Mouse (Mus musculus) heart, adult 2 months (tissue): ENCODE results near the gene Acadl. TPM values are rescaled to one million over a fixed set of nuclear protein-coding genes. Genes with fewer than 3 reads are reported as not detected.

Experiments used
- DNase-seq, 2 experiments: peaks; one replicate each; pipeline ENCODE4 v3.0.0; 2021
- H3K27ac ChIP-seq: fragments of 200-600 bp; 2 replicates; pipeline ENCODE4 v1.8.1; 2022
- H3K27me3 ChIP-seq: fragments of 200-500 bp; 2 replicates; pipeline ENCODE4 v1.6.1; 2012; ENCODE audit warnings: mild to moderate bottlenecking, low read length, inconsistent platforms, mixed read lengths; ENCODE audit not compliant: control insufficient read depth, insufficient read depth
- H3K36me3 ChIP-seq: fragments of 200-500 bp; 2 replicates; pipeline ENCODE4 v1.6.1; 2012; ENCODE audit warnings: low read length, inconsistent platforms; ENCODE audit not compliant: control insufficient read depth, insufficient read depth
- H3K4me1 ChIP-seq: fragments of 200-500 bp; 2 replicates; pipeline ENCODE4 v1.6.1; 2011; ENCODE audit warnings: low read length; ENCODE audit not compliant: control insufficient read depth, insufficient read depth
- H3K4me3 ChIP-seq: fragments of 200-600 bp; 2 replicates; pipeline ENCODE4 v1.8.1; 2022
- H3K79me2 ChIP-seq: fragments of 200-500 bp; replicated peaks from 2 replicates; pipeline ENCODE4 v1.6.1; 2012; ENCODE audit warnings: mild to moderate bottlenecking, inconsistent platforms, low read length, moderate library complexity, mixed read lengths; ENCODE audit not compliant: control insufficient read depth, insufficient read depth
- H3K9ac ChIP-seq: fragments of 200-500 bp; 2 replicates; pipeline ENCODE4 v1.6.1; 2012; ENCODE audit warnings: low read depth, mild to moderate bottlenecking, control low read depth, inconsistent platforms, low read length, mixed read lengths
- CTCF ChIP-seq: fragments of 200-600 bp; IDR thresholded peaks from 2 replicates; pipeline ENCODE4 v1.8.1; 2022; ENCODE audit warnings: antibody characterized with exemption, mild to moderate bottlenecking, moderate library complexity
- EP300 ChIP-seq: fragments of 200-500 bp; IDR thresholded peaks from 2 replicates; pipeline ENCODE4 v1.6.1; 2011; ENCODE audit warnings: low read depth, low read length, control low read depth; ENCODE audit not compliant: insufficient read depth
- POLR2A ChIP-seq: fragments of 200-500 bp; IDR thresholded peaks from 2 replicates; pipeline ENCODE4 v1.6.1; 2011; ENCODE audit warnings: mild to moderate bottlenecking, low read depth, low read length, control low read depth; ENCODE audit not compliant: insufficient read depth
- WGBS: fragments of 180-500 bp; shearing (Covaris S2); methylation state at CpG from one replicate; pipeline ENCODE4 v1.1.7; 2018; 5-methylcytosine and 5-hydroxymethylcytosine counted together
- intact Hi-C: fragments of 180-260 bp; cut with DNase I; formaldehyde crosslinking; loops from one replicate; pipeline ENCODE4 v1.15.1; 2025
- polyA plus RNA-seq: library from polyadenylated mRNA; depleted of rRNA; stranded (reverse); fragments of >200 nt; gene quantifications from 2 replicates; pipeline ENCODE4 v1.2.3, GENCODE M21; 2012
- total RNA-seq, 2 experiments: library from RNA; stranded (reverse); gene quantifications; 2 replicates each; pipeline ENCODE4 v1.2.3; 2021

Acadl gene
- total and polyA plus RNA-seq, 3 experiments, result 327 to 1,201 (median 1,007) TPM

DNA sequence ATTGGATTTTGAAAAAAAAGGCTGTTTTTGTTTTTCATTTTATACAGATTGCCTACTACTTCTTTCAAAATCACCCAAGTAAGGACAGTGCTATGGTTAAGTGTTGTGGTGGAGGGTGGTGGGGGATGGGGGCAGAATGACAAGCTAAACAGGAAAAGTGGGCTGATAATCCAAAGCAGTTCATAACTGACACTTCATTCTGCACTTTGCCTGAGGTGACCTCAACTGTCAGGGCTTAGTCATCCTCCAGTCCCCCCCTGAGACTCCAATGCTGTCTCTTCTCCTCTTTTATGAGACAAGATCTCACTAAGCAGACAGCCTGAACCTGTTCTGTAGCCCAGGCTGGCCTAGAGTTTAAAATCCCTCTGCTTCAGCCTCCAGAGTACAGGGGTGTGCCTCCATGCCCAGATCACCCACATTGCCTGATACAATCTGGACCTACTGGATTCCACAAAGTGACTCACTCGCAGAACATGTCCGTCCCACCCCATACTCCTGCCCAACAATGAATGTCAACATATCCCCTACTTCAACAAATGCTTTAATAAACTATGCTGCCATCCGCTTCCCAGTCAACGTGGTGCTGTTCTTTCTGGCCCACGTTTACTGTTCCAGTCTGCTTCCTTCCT, 17.3 kb downstream of the Acadl start:
- no peak for DNase-seq
- WGBS, result 50% methylated on average over 5 of the region's 5 CpGs
- Histone ChIP-seq H3K9ac (no peak overlapping the region), H3K27ac (no peak overlapping the region), H3K4me1 (no peaks in the 10 kb centered on the region), H3K4me3 (no peak overlapping the region), H3K79me2 (no peaks in the 10 kb centered on the region), H3K36me3 (peaks cover 8% of the 10 kb centered on the region; the same call in 1 of the 2 replicates), H3K27me3 (no peaks in the 10 kb centered on the region)
- intact Hi-C loops, result loop anchor here (5.0 kb wide), 1 partner anchor 51 kb away; no protein-coding TSS in a partner anchor
- TF ChIP-seq POLR2A (no peak), EP300 (no peak)

DNA sequence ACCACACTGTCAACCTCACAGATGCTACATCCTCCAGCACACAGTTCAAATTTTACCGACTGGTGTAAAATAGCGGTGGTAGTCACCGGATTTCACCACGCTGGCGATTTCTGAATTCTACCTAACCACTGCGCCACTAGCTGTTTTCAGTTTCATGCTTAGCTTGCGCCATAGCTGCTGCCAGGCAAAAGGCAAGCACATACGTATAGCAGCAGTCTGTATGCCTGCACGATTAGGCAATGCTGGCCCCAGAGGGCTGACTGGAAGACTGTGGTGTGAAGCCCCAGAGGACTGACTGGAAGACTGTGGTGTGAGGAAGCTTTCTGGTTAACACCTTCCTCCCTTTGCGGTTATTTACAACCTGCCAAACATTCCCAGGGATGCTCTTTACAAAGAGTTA, 21.1 kb downstream of the Acadl start:
- Histone ChIP-seq H3K4me3 (no peak overlapping the region), H3K9ac (no peak overlapping the region), H3K4me1 (peaks cover 2% of the 10 kb centered on the region; the same call in 1 of the 2 replicates), H3K36me3 (peaks cover 4% of the 10 kb centered on the region; the same call in 1 of the 2 replicates), H3K27me3 (no peaks in the 10 kb centered on the region), H3K79me2 (no peaks in the 10 kb centered on the region), H3K27ac (no peak overlapping the region)
- WGBS, result 83% methylated on average over 10 of the region's 10 CpGs
- TF ChIP-seq CTCF, result no peak
- no peak for TF ChIP-seq POLR2A
- TF ChIP-seq EP300, result no peak
- intact Hi-C loops, result no loop called here
- DNase-seq, result no peak

DNA sequence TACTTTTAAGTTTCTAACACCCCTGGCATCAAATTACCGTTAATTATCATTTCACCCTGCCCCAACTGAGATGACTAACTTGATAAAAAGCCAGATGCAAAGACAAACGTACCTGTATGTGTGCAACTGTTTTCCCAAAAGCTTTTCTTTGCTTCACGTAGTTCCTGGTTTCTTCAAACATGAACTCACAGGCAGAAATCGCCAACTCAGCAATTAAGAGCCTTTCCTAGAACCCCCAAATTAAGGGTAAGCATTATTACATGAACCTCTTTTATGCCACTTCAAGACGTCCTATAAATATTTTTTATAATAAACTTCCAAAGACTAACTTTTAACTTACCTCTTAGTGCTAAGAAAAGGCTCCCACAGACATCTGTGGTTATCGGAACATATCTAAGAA, 21.6 kb downstream of the Acadl start:
- intact Hi-C loops, result no loop called here
- H3K4me3 ChIP-seq, result no peak overlapping the region
- no peaks in the 10 kb centered on the region for H3K79me2 ChIP-seq
- no peak for DNase-seq
- H3K27ac ChIP-seq, result no peak overlapping the region
- 75% methylated on average over 6 of the region's 6 CpGs for WGBS
- H3K4me1 ChIP-seq, result peaks cover 2% of the 10 kb centered on the region; the same call in 1 of the 2 replicates
- TF ChIP-seq POLR2A, result no peak
- TF ChIP-seq CTCF, result no peak
- TF ChIP-seq EP300, result no peak
- peaks cover 4% of the 10 kb centered on the region; the same call in 1 of the 2 replicates for H3K36me3 ChIP-seq
- H3K9ac ChIP-seq, result no peak overlapping the region
- no peaks in the 10 kb centered on the region for H3K27me3 ChIP-seq

GRCm38 (mm10) chr1:66839755-66840438, 23.2 kb downstream of the Acadl start:
- H3K79me2 ChIP-seq, result no peaks in the 10 kb centered on the region
- no peaks in the 10 kb centered on the region for H3K27me3 ChIP-seq
- no peak for DNase-seq
- TF ChIP-seq POLR2A (no peak), CTCF (no peak), EP300 (no peak)
- no peak overlapping the region for H3K4me3 ChIP-seq
- H3K36me3 ChIP-seq, result peaks cover 4% of the 10 kb centered on the region; the same call in 1 of the 2 replicates
- H3K4me1 ChIP-seq, result peaks cover 2% of the 10 kb centered on the region; the same call in 1 of the 2 replicates
- intact Hi-C loops, result loop anchor here (5.0 kb wide), 1 partner anchor 88 kb away; no protein-coding TSS in a partner anchor
- WGBS, result 62% methylated on average over 7 of the region's 7 CpGs
- H3K27ac ChIP-seq, result no peak overlapping the region
- no peak overlapping the region for H3K9ac ChIP-seq

GRCm38 (mm10) chr1:66839135-66839534, 23.9 kb downstream of the Acadl start:
- intact Hi-C loops, result loop anchor here (5.0 kb wide), 1 partner anchor 87 kb away; no protein-coding TSS in a partner anchor
- Histone ChIP-seq H3K27ac (no peak overlapping the region), H3K79me2 (no peaks in the 10 kb centered on the region), H3K4me3 (no peak overlapping the region), H3K9ac (no peak overlapping the region), H3K4me1 (peaks cover 2% of the 10 kb centered on the region; the same call in 1 of the 2 replicates), H3K27me3 (no peaks in the 10 kb centered on the region), H3K36me3 (peaks cover 4% of the 10 kb centered on the region; the same call in 1 of the 2 replicates)
- WGBS, result 60% methylated on average over 1 of the region's 1 CpGs
- TF ChIP-seq CTCF (no peak), EP300 (no peak), POLR2A (no peak)
- DNase-seq, result no peak
